Mouse (Mus musculus) lung, embryonic 16.5 days (tissue): ENCODE data around the gene Sec62. TPM values are rescaled to one million over a fixed set of nuclear protein-coding genes. Genes with fewer than 3 reads are reported as not detected.

ENCODE experiments used
- ATAC-seq: fragments of 200-750 bp; cut with Nextera tagmentation; 2 replicates; pipeline ENCODE4 v1.8.0; 2017; ENCODE audit warnings: low read depth, mild to moderate bottlenecking, moderate library complexity
- H3K27ac ChIP-seq: fragments of 300-500 bp; sonication (generic); 2 replicates; pipeline ENCODE4 v1.5.1; 2014; ENCODE audit warnings: mild to moderate bottlenecking, control low read depth, low read length
- H3K27me3 ChIP-seq: fragments of 300-500 bp; sonication (generic); 2 replicates; pipeline ENCODE4 v1.6.1; 2014; ENCODE audit warnings: low read depth, low read length, mixed read lengths; ENCODE audit not compliant: control insufficient read depth, insufficient read depth
- H3K36me3 ChIP-seq: fragments of 300-500 bp; sonication (generic); 2 replicates; pipeline ENCODE4 v1.6.1; 2014; ENCODE audit warnings: low read length; ENCODE audit not compliant: control insufficient read depth, insufficient read depth
- H3K4me1 ChIP-seq: fragments of 300-500 bp; sonication (generic); replicated peaks from 2 replicates; pipeline ENCODE4 v1.6.1; 2014; ENCODE audit warnings: low read length, mixed read lengths; ENCODE audit not compliant: control insufficient read depth, insufficient read depth
- H3K4me2 ChIP-seq: fragments of 300-500 bp; sonication (generic); 2 replicates; pipeline ENCODE4 v1.6.1; 2014; ENCODE audit warnings: low read depth, low read length, control low read depth
- H3K4me3 ChIP-seq: fragments of 300-500 bp; sonication (generic); 2 replicates; pipeline ENCODE4 v1.5.1; 2014; ENCODE audit warnings: mild to moderate bottlenecking, low read length, control low read depth
- H3K9ac ChIP-seq: fragments of 300-500 bp; sonication (generic); 2 replicates; pipeline ENCODE4 v1.6.1; 2014; ENCODE audit warnings: low read length, control low read depth
- H3K9me3 ChIP-seq: fragments of 300-500 bp; sonication (generic); 2 replicates; pipeline ENCODE4 v1.6.1; 2016; ENCODE audit warnings: low read length; ENCODE audit not compliant: control insufficient read depth
- WGBS: fragments of 180-500 bp; shearing (Covaris S2); extraction: QIAGEN DNeasy Blood & Tissue Kit; methylation state at CpG from one replicate; pipeline ENCODE4 v1.1.7; 2014; 5-methylcytosine and 5-hydroxymethylcytosine counted together
- polyA plus RNA-seq: library from polyadenylated mRNA; unstranded; fragments of >200 nt; fragmentation: Nextera tagmentation; extraction: Ambion mirVana; gene quantifications from 2 replicates; pipeline ENCODE4 v1.2.1, GENCODE M21; 2015

The Sec62 gene
- polyA plus RNA-seq, 1 experiment from 2014 or later, result 96.2 TPM

- H3K27ac ChIP-seq, result no peak overlapping the region
- no peak overlapping the region for H3K9ac ChIP-seq
- H3K4me2 ChIP-seq, result no peak overlapping the region
- no peaks in the 10 kb centered on the region for H3K4me1 ChIP-seq
- H3K27me3 ChIP-seq, result no peaks in the 10 kb centered on the region
- H3K36me3 ChIP-seq, result peaks cover 35% of the 10 kb centered on the region
- no peaks in the 10 kb centered on the region for H3K9me3 ChIP-seq
- ATAC-seq, result no peak
- H3K4me3 ChIP-seq, result no peak overlapping the region
- 93% methylated on average over 16 of the region's 16 CpGs for WGBS
These were observed 26.0 kb downstream of the Sec62 start for GRCm38 (mm10) chr3:30818630-30819125.

GRCm38 (mm10) chr3:30822163-30822562 lies 29.5 kb downstream of the Sec62 start:
- H3K27ac ChIP-seq, result no peak overlapping the region
- H3K27me3 ChIP-seq, result no peaks in the 10 kb centered on the region
- peaks cover 23% of the 10 kb centered on the region for H3K36me3 ChIP-seq
- H3K4me2 ChIP-seq, result no peak overlapping the region
- H3K4me3 ChIP-seq, result no peak overlapping the region
- H3K4me1 ChIP-seq, result no peaks in the 10 kb centered on the region
- WGBS, result 93% methylated on average over 8 of the region's 8 CpGs
- H3K9me3 ChIP-seq, result no peaks in the 10 kb centered on the region
- no peak overlapping the region for H3K9ac ChIP-seq
- ATAC-seq, result no peak

- H3K4me3 ChIP-seq, result no peak overlapping the region
- H3K27ac ChIP-seq, result no peak overlapping the region
- H3K9me3 ChIP-seq, result no peaks in the 10 kb centered on the region
- WGBS, result 83% methylated on average over 5 of the region's 5 CpGs
- H3K9ac ChIP-seq, result no peak overlapping the region
- peaks cover 10% of the 10 kb centered on the region for H3K36me3 ChIP-seq
- H3K4me1 ChIP-seq, result no peaks in the 10 kb centered on the region
- no peak for ATAC-seq
- no peaks in the 10 kb centered on the region for H3K27me3 ChIP-seq
- no peak overlapping the region for H3K4me2 ChIP-seq
These were observed 33.4 kb downstream of the Sec62 start for GRCm38 (mm10) chr3:30826069-30826468.

GRCm38 (mm10) chr3:30831848-30832606 lies 39.4 kb downstream of the Sec62 start:
- Histone ChIP-seq H3K27ac (no peak overlapping the region), H3K27me3 (no peaks in the 10 kb centered on the region), H3K4me1 (no peaks in the 10 kb centered on the region), H3K9ac (no peak overlapping the region), H3K4me3 (no peak overlapping the region), H3K36me3 (no peaks in the 10 kb centered on the region), H3K9me3 (no peaks in the 10 kb centered on the region), H3K4me2 (no peak overlapping the region)
- ATAC-seq, result no peak
- WGBS, result 65% methylated on average over 15 of the region's 15 CpGs

GRCm38 (mm10) chr3:30833254-30833653 lies 40.6 kb downstream of the Sec62 start:
- Histone ChIP-seq H3K27ac (no peak overlapping the region), H3K27me3 (no peaks in the 10 kb centered on the region), H3K9ac (no peak overlapping the region), H3K4me1 (no peaks in the 10 kb centered on the region), H3K4me2 (no peak overlapping the region), H3K4me3 (no peak overlapping the region), H3K36me3 (no peaks in the 10 kb centered on the region), H3K9me3 (no peaks in the 10 kb centered on the region)
- no peak for ATAC-seq
- WGBS, result 85% methylated on average over 3 of the region's 3 CpGs

GRCm38 (mm10) chr3:30845755-30846154 lies 53.1 kb downstream of the Sec62 start:
- Histone ChIP-seq H3K27me3 (no peaks in the 10 kb centered on the region), H3K4me3 (no peak overlapping the region), H3K4me2 (no peak overlapping the region), H3K27ac (no peak overlapping the region), H3K36me3 (no peaks in the 10 kb centered on the region), H3K4me1 (no peaks in the 10 kb centered on the region), H3K9ac (no peak overlapping the region), H3K9me3 (no peaks in the 10 kb centered on the region)
- no peak for ATAC-seq
- 76% methylated on average over 2 of the region's 2 CpGs for WGBS

GRCm38 (mm10) chr3:30847413-30847812 lies 54.7 kb downstream of the Sec62 start:
- H3K4me1 ChIP-seq, result no peaks in the 10 kb centered on the region
- ATAC-seq, result no peak

GRCm38 (mm10) chr3:30851422-30851821 lies 58.7 kb downstream of the Sec62 start:
- no peak for ATAC-seq

More at GRCm38 (mm10) chr3:30847413-30847812, 54.7 kb downstream of the Sec62 start:
- WGBS, result 62% methylated on average over 1 of the region's 1 CpGs
- Histone ChIP-seq H3K36me3 (no peaks in the 10 kb centered on the region), H3K4me2 (no peak overlapping the region), H3K27me3 (no peaks in the 10 kb centered on the region), H3K4me3 (no peak overlapping the region), H3K27ac (no peak overlapping the region), H3K9ac (no peak overlapping the region), H3K9me3 (no peaks in the 10 kb centered on the region)

GRCm38 (mm10) chr3:30853596-30853995 lies 60.9 kb downstream of the Sec62 start:
- Histone ChIP-seq H3K9me3 (no peaks in the 10 kb centered on the region), H3K4me3 (no peak overlapping the region), H3K27me3 (peaks cover 6% of the 10 kb centered on the region; the same call in 1 of the 2 replicates), H3K9ac (no peak overlapping the region), H3K27ac (no peak overlapping the region), H3K4me1 (no peaks in the 10 kb centered on the region; the same call in 1 of the 2 replicates), H3K4me2 (no peak overlapping the region), H3K36me3 (no peaks in the 10 kb centered on the region)
- 83% methylated on average over 5 of the region's 5 CpGs for WGBS
- no peak for ATAC-seq

More at GRCm38 (mm10) chr3:30851422-30851821, 58.7 kb downstream of the Sec62 start:
- Histone ChIP-seq H3K9me3 (no peaks in the 10 kb centered on the region), H3K4me1 (no peaks in the 10 kb centered on the region; the same call in 1 of the 2 replicates), H3K27ac (no peak overlapping the region), H3K4me2 (no peak overlapping the region), H3K4me3 (no peak overlapping the region), H3K9ac (no peak overlapping the region), H3K36me3 (no peaks in the 10 kb centered on the region), H3K27me3 (peaks cover 3% of the 10 kb centered on the region; the same call in 1 of the 2 replicates)
- WGBS, result 52% methylated on average over 4 of the region's 6 CpGs
